Mouse (Mus musculus): Measurements from ENCODE around the gene Tarbp2. TPM values are rescaled to one million over a fixed set of nuclear protein-coding genes. Genes with fewer than 3 reads are reported as not detected.

Tarbp2 gene
- total and polyA plus RNA-seq, 3 experiments: 62.2 to 105 (median 75.6) TPM

- in situ Hi-C loops (cut with MboI; ENCODE audit: low pct_ligation_motif_present, low pct_unique_long_range_greater_than_20kb, low sequenced_read_pairs) (no loop called here), dilution Hi-C loops (cut with MboI; ENCODE audit: extremely low pct_ligation_motif_present, extremely low pct_unique_long_range_greater_than_20kb, low sequenced_read_pairs) (no loop called here)
- Histone ChIP-seq H3K27me3 (replicated peaks) (no peaks in the 10 kb centered on the region), H3K27ac (ENCODE audit: insufficient read depth, low read depth) (no peak overlapping the region), H3K4me3 (replicated peaks in 1 of 3; ENCODE audit: low read depth in 2 of 3, low read length in 2 of 3, poor library complexity in 1 of 3) (peak overlapping the region; percentile 82 to 96 (median 93)), H3K9me3 (replicated peaks; ENCODE audit: low read length) (peaks cover 5% of the 10 kb centered on the region), H3K79me2 (replicated peaks; ENCODE audit: control insufficient read depth, extremely low read depth, insufficient read depth, poor library complexity, severe bottlenecking) (peaks cover 56% of the 10 kb centered on the region), H3K36me3 (replicated peaks in 1 of 2; ENCODE audit: control insufficient read depth in 1 of 2, insufficient read depth in 1 of 2, low read length in 1 of 2) (peaks cover 26 to 62% of the 10 kb centered on the region in 2 experiments), H3K9ac (ENCODE audit: insufficient read depth, low read depth) (peak overlapping the region; percentile 100), H3K4me1 (ENCODE audit: control insufficient read depth in 1 of 2, insufficient read depth in 2 of 2) (peaks cover 3 to 26% of the 10 kb centered on the region in 2 experiments), H3K4me2 (ENCODE audit: insufficient read depth, low read depth, poor library complexity, severe bottlenecking) (peak overlapping the region; percentile 45; the same call in 1 of the 2 replicates)
- DNase-seq (ENCODE audit: extremely low read depth): no peak
- no peak for TF ChIP-seq ZC3H11A (IDR thresholded peaks at IDR 0.05; ENCODE audit: low read depth, low read length)
- TF ChIP-seq GABPA (IDR thresholded peaks at IDR 0.05; ENCODE audit: insufficient replicate concordance, low read depth, low read length): no peak
- TF ChIP-seq ZNF384 (IDR thresholded peaks at IDR 0.05; ENCODE audit: low read depth, low read length): no peak
- no peak for TF ChIP-seq POLR2A (IDR thresholded peaks at IDR 0.05; ENCODE audit: low read depth, low read length)
- TF ChIP-seq IRF4 (IDR thresholded peaks at IDR 0.05; ENCODE audit: low read depth, low read length): no peak
- no peak for TF ChIP-seq BHLHE40 (IDR thresholded peaks at IDR 0.05; ENCODE audit: low read depth, low read length)
- TF ChIP-seq MAZ (IDR thresholded peaks at IDR 0.05; ENCODE audit: low read depth, low read length): no peak
- no peak for TF ChIP-seq ZMIZ1 (IDR thresholded peaks at IDR 0.05; ENCODE audit: low read depth, low read length)
- TF ChIP-seq USF1 (IDR thresholded peaks at IDR 0.05; ENCODE audit: low read depth, low read length): no peak
- TF ChIP-seq PAX5 (IDR thresholded peaks at IDR 0.05; ENCODE audit: low read length): no peak
- TF ChIP-seq MEF2A (IDR thresholded peaks at IDR 0.05; ENCODE audit: borderline replicate concordance, low read depth, low read length): no peak
- TF ChIP-seq CHD1 (IDR thresholded peaks at IDR 0.05; ENCODE audit: low read depth, low read length): peak; percentile 89
- TF ChIP-seq POLR2AphosphoS2 (IDR thresholded peaks at IDR 0.05; ENCODE audit: low read depth, low read length): 0 out of 2 replicates have a peak, but pooled peaks have one; percentile 71
- no peak for TF ChIP-seq TBP (conservative IDR thresholded peaks at IDR 0.05; ENCODE audit: low read depth, low read length)
- no peak for TF ChIP-seq JUN (IDR thresholded peaks at IDR 0.05; ENCODE audit: insufficient read depth, low read depth, low read length)
- TF ChIP-seq SMC3 (IDR thresholded peaks at IDR 0.05; ENCODE audit: low read depth, low read length): no peak
- no peak for TF ChIP-seq HCFC1 (IDR thresholded peaks at IDR 0.05; ENCODE audit: low read depth, low read length)
These were observed 46.7 kb upstream of the Tarbp2 start for GRCm38 (mm10) chr15:102471295-102471645.

DNA sequence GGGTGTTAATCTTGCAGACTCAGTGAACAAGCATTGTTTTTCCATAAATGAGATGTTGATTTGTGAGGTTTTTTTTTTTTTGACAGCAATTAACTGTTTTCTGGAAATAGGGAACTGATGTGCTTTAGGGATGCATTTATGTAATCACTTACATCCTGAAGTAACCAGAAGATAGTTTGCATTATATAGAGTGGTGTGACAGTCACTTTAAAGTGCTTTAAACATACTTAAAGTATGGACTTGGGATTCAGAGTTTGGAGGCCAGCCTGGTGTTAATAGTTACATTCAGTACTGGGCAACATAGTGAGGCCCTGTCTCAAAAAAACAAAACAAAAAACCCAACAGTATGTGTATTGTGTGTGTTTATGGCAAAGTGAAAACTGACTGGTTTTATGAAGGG, 46.3 kb upstream of the Tarbp2 start:
- in situ Hi-C loops (cut with MboI; ENCODE audit: low pct_ligation_motif_present, low pct_unique_long_range_greater_than_20kb, low sequenced_read_pairs) (no loop called here), dilution Hi-C loops (cut with MboI; ENCODE audit: extremely low pct_ligation_motif_present, extremely low pct_unique_long_range_greater_than_20kb, low sequenced_read_pairs) (no loop called here)
- Histone ChIP-seq H3K4me2 (ENCODE audit: insufficient read depth, low read depth, poor library complexity, severe bottlenecking) (peak overlapping the region; percentile 93; the same call in 1 of the 2 replicates), H3K9ac (ENCODE audit: insufficient read depth, low read depth) (peak overlapping the region; percentile 100), H3K4me1 (ENCODE audit: control insufficient read depth in 1 of 2, insufficient read depth in 2 of 2) (peaks cover 3 to 26% of the 10 kb centered on the region in 2 experiments), H3K79me2 (replicated peaks; ENCODE audit: control insufficient read depth, extremely low read depth, insufficient read depth, poor library complexity, severe bottlenecking) (peaks cover 59% of the 10 kb centered on the region), H3K9me3 (replicated peaks; ENCODE audit: low read length) (peaks cover 5% of the 10 kb centered on the region), H3K36me3 (replicated peaks in 1 of 2; ENCODE audit: control insufficient read depth in 1 of 2, insufficient read depth in 1 of 2, low read length in 1 of 2) (peaks cover 29 to 62% of the 10 kb centered on the region in 2 experiments), H3K27ac (ENCODE audit: insufficient read depth, low read depth) (no peak overlapping the region), H3K27me3 (replicated peaks) (no peaks in the 10 kb centered on the region), H3K4me3 (replicated peaks in 1 of 3; ENCODE audit: low read depth in 2 of 3, low read length in 2 of 3, poor library complexity in 1 of 3) (peak overlapping the region; percentile 82 to 96 (median 93))
- TF ChIP-seq BHLHE40 (IDR thresholded peaks at IDR 0.05; ENCODE audit: low read depth, low read length) (no peak), E2F4 (IDR thresholded peaks at IDR 0.05; ENCODE audit: insufficient replicate concordance, low read depth, low read length) (no peak), CTCF (conservative IDR thresholded peaks at IDR 0.05 in 1 of 2, IDR thresholded peaks at IDR 0.05 in 1 of 2; ENCODE audit: low read depth in 2 of 2, low read length in 2 of 2) (no peak), ETS1 (conservative IDR thresholded peaks at IDR 0.05; ENCODE audit: low read depth, low read length) (no peak), TCF12 (IDR thresholded peaks at IDR 0.05; ENCODE audit: low read depth, low read length) (no peak), SMC3 (IDR thresholded peaks at IDR 0.05; ENCODE audit: low read depth, low read length) (no peak), ZC3H11A (IDR thresholded peaks at IDR 0.05; ENCODE audit: low read depth, low read length) (no peak), USF2 (conservative IDR thresholded peaks at IDR 0.05; ENCODE audit: low read depth, low read length) (no peak), ZMIZ1 (IDR thresholded peaks at IDR 0.05; ENCODE audit: low read depth, low read length) (no peak), MAZ (IDR thresholded peaks at IDR 0.05; ENCODE audit: low read depth, low read length) (no peak), JUND (conservative IDR thresholded peaks at IDR 0.05; ENCODE audit: low read depth, low read length) (no peak), JUN (IDR thresholded peaks at IDR 0.05; ENCODE audit: insufficient read depth, low read depth, low read length) (no peak)
- DNase-seq (ENCODE audit: extremely low read depth): no peak

All from CH12.LX (cell line).